Mouse (Mus musculus) heart, embryonic 14.5 days (tissue): ENCODE data around the gene Fgf3. TPM values are rescaled to one million over a fixed set of nuclear protein-coding genes. Genes with fewer than 3 reads are reported as not detected.

Source experiments
- ATAC-seq: fragments of 200-750 bp; cut with Nextera tagmentation; 2 replicates; pipeline ENCODE4 v1.8.0; 2017; ENCODE audit warnings: low read depth, moderate TSS enrichment; ENCODE audit not compliant: insufficient number of reproducible peaks, insufficient read depth, low FRiP score
- H3K27ac ChIP-seq, 2 experiments: fragments of 200-500 bp in 1 of 2; fragments of 300-500 bp in 1 of 2; sonication (generic) in 1 of 2; replicated peaks in 1 of 2; 2 replicates each; pipeline ENCODE4 v1.5.1; 2012 to 2014; ENCODE audit warnings: low read depth in 2 of 2, low read length in 2 of 2, control low read depth in 1 of 2, mild to moderate bottlenecking in 1 of 2, mixed read lengths in 1 of 2; ENCODE audit not compliant: control insufficient read depth in 1 of 2, insufficient read depth in 1 of 2
- H3K27me3 ChIP-seq: fragments of 300-500 bp; sonication (generic); 2 replicates; pipeline ENCODE4 v1.6.1; 2014; ENCODE audit warnings: mild to moderate bottlenecking, low read length, control low read depth; ENCODE audit not compliant: control insufficient read depth, insufficient read depth
- H3K36me3 ChIP-seq: fragments of 300-500 bp; sonication (generic); 2 replicates; pipeline ENCODE4 v1.6.1; 2014; ENCODE audit warnings: mild to moderate bottlenecking, control low read depth, low read length, mixed read lengths; ENCODE audit not compliant: control insufficient read depth, insufficient read depth
- H3K4me1 ChIP-seq, 2 experiments: fragments of 200-500 bp in 1 of 2; fragments of 300-500 bp in 1 of 2; sonication (generic) in 1 of 2; 2 replicates each; pipeline ENCODE4 v1.6.1; 2012 to 2014; ENCODE audit warnings: low read length in 2 of 2, control low read depth in 1 of 2, mixed read lengths in 1 of 2; ENCODE audit not compliant: control insufficient read depth in 2 of 2, insufficient read depth in 2 of 2
- H3K4me2 ChIP-seq: fragments of 300-500 bp; sonication (generic); 2 replicates; pipeline ENCODE4 v1.6.1; 2014; ENCODE audit warnings: mild to moderate bottlenecking, low read length
- H3K4me3 ChIP-seq, 2 experiments: fragments of 200-500 bp in 1 of 2; fragments of 300-500 bp in 1 of 2; sonication (generic) in 1 of 2; 2 replicates each; pipeline ENCODE4 v1.5.1; 2012 to 2014; ENCODE audit warnings: low read length in 2 of 2, mild to moderate bottlenecking in 2 of 2, control low read depth in 1 of 2, low read depth in 1 of 2, moderate library complexity in 1 of 2; ENCODE audit not compliant: control insufficient read depth in 1 of 2, insufficient read depth in 1 of 2
- H3K9ac ChIP-seq: fragments of 300-500 bp; sonication (generic); 2 replicates; pipeline ENCODE4 v1.6.1; 2014; ENCODE audit warnings: mild to moderate bottlenecking, low read length
- H3K9me3 ChIP-seq: fragments of 300-500 bp; sonication (generic); 2 replicates; pipeline ENCODE4 v1.6.1; 2016; ENCODE audit warnings: low read length, control low read depth; ENCODE audit not compliant: control insufficient read depth
- WGBS: fragments of 180-500 bp; shearing (Covaris S2); extraction: QIAGEN DNeasy Blood & Tissue Kit; methylation state at CpG from one replicate; pipeline ENCODE4 v1.1.7; 2014; 5-methylcytosine and 5-hydroxymethylcytosine counted together
- polyA plus RNA-seq: library from polyadenylated mRNA; unstranded; fragments of >200 nt; fragmentation: Nextera tagmentation; extraction: Ambion mirVana; gene quantifications from 2 replicates; pipeline ENCODE4 v1.2.1, GENCODE M21; 2014

Gene Fgf3
- polyA plus RNA-seq, 1 experiment from 2014 or later, result not detected

- Histone ChIP-seq H3K4me1 (peaks cover 0 to 6% of the 10 kb centered on the region in 2 experiments; a peak in 2 of 4 replicates), H3K9ac (no peak overlapping the region), H3K9me3 (no peaks in the 10 kb centered on the region), H3K36me3 (no peaks in the 10 kb centered on the region), H3K27me3 (peaks cover 38% of the 10 kb centered on the region; the same call in 1 of the 2 replicates), H3K4me2 (no peak overlapping the region), H3K27ac (no peak overlapping the region), H3K4me3 (no peak overlapping the region)
- ATAC-seq, result no peak
- WGBS, result 50% methylated on average over 1 of the region's 1 CpGs
Measured at GRCm38 (mm10) chr7:144798471-144798870, 39.4 kb upstream of the Fgf3 start.

- Histone ChIP-seq H3K4me1 (no peaks in the 10 kb centered on the region; a peak in 1 of 4 replicates), H3K4me2 (no peak overlapping the region), H3K9ac (no peak overlapping the region), H3K4me3 (no peak overlapping the region), H3K36me3 (no peaks in the 10 kb centered on the region), H3K9me3 (no peaks in the 10 kb centered on the region), H3K27me3 (peaks cover 6% of the 10 kb centered on the region), H3K27ac (no peak overlapping the region)
- 62% methylated on average over 6 of the region's 6 CpGs for WGBS
- no peak for ATAC-seq
Measured at GRCm38 (mm10) chr7:144807036-144807435, 30.8 kb upstream of the Fgf3 start.

- 45% methylated on average over 4 of the region's 4 CpGs for WGBS
- no peaks in the 10 kb centered on the region; a peak in 1 of 4 replicates for H3K4me1 ChIP-seq
- H3K4me2 ChIP-seq, result no peak overlapping the region
- ATAC-seq, result no peak
- H3K27ac ChIP-seq, result no peak overlapping the region
- H3K9ac ChIP-seq, result no peak overlapping the region
- no peaks in the 10 kb centered on the region for H3K9me3 ChIP-seq
- H3K4me3 ChIP-seq, result no peak overlapping the region
- peaks cover 6% of the 10 kb centered on the region for H3K27me3 ChIP-seq
- no peaks in the 10 kb centered on the region for H3K36me3 ChIP-seq
Measured at GRCm38 (mm10) chr7:144807976-144808577, 29.8 kb upstream of the Fgf3 start.

- no peak overlapping the region for H3K4me2 ChIP-seq
- ATAC-seq, result no peak
- H3K4me1 ChIP-seq, result no peaks in the 10 kb centered on the region; a peak in 1 of 4 replicates
- H3K36me3 ChIP-seq, result no peaks in the 10 kb centered on the region
- no peak overlapping the region for H3K4me3 ChIP-seq
- peaks cover 4% of the 10 kb centered on the region; the same call in 1 of the 2 replicates for H3K27me3 ChIP-seq
- no peak overlapping the region for H3K9ac ChIP-seq
- H3K9me3 ChIP-seq, result no peaks in the 10 kb centered on the region
- WGBS, result 30% methylated on average over 4 of the region's 4 CpGs
- H3K27ac ChIP-seq, result no peak overlapping the region
Measured at GRCm38 (mm10) chr7:144811521-144811920, 26.4 kb upstream of the Fgf3 start.

GRCm38 (mm10) chr7:144821901-144822300 lies 16.0 kb upstream of the Fgf3 start:
- no peak overlapping the region for H3K9ac ChIP-seq
- no peak overlapping the region for H3K4me2 ChIP-seq
- no peak overlapping the region for H3K27ac ChIP-seq
- no peak overlapping the region for H3K4me3 ChIP-seq
- peaks cover 10% of the 10 kb centered on the region; the same call in 1 of the 2 replicates for H3K9me3 ChIP-seq
- no peak for ATAC-seq
- 59% methylated on average over 7 of the region's 7 CpGs for WGBS
- H3K36me3 ChIP-seq, result no peaks in the 10 kb centered on the region
- no peaks in the 10 kb centered on the region for H3K4me1 ChIP-seq
- H3K27me3 ChIP-seq, result peaks cover 18% of the 10 kb centered on the region

- Histone ChIP-seq H3K4me2 (no peak overlapping the region), H3K4me3 (no peak overlapping the region), H3K27ac (no peak overlapping the region), H3K9me3 (0 out of 2 replicates have a peak, but pooled peaks cover under 1% of the 10 kb centered on the region), H3K36me3 (no peaks in the 10 kb centered on the region), H3K9ac (no peak overlapping the region), H3K27me3 (peaks cover 37% of the 10 kb centered on the region), H3K4me1 (no peaks in the 10 kb centered on the region)
- WGBS, result 77% methylated on average over 2 of the region's 2 CpGs
- no peak for ATAC-seq
Measured at GRCm38 (mm10) chr7:144823988-144824387, 13.9 kb upstream of the Fgf3 start.

GRCm38 (mm10) chr7:144828369-144828768 lies 9.5 kb upstream of the Fgf3 start:
- 72% methylated on average over 11 of the region's 11 CpGs for WGBS
- Histone ChIP-seq H3K9ac (no peak overlapping the region), H3K4me3 (no peak overlapping the region), H3K4me2 (no peak overlapping the region), H3K9me3 (no peaks in the 10 kb centered on the region), H3K36me3 (no peaks in the 10 kb centered on the region), H3K4me1 (no peaks in the 10 kb centered on the region), H3K27ac (no peak overlapping the region), H3K27me3 (peaks cover 50% of the 10 kb centered on the region)
- no peak for ATAC-seq
